In genomic region chr4:116405276-116405954, GRCm38 (mm10) we compare ENCODE assay signal across 9 mouse cellular contexts. TPM values are rescaled to one million over a fixed set of nuclear protein-coding genes. Genes with fewer than 3 reads are reported as not detected.
DNase-seq lines count a peak whose midpoint lies in the region; ATAC-seq lines count a peak whose summit lies in the region.
"Had no signal": no experiment of that assay in that cellular context is flagged by ENCODE, and none has a peak within 500 bp of the region (broad histone marks: within the 10 kb centered on the region; RNA-seq: fewer than 3 reads in every experiment).

No protein-coding gene starts in this region.

- H3K4me3 ChIP-seq in heart, embryonic 15.5 days = no peak overlapping the region
- peak overlapping the region; percentile 47 for H3K4me3 ChIP-seq in forebrain, embryonic 16.5 days (replicated peaks; ENCODE audit: low read length)
- H3K4me3 ChIP-seq in midbrain, embryonic 14.5 days (replicated peaks; ENCODE audit: low read depth, low read length) = peak overlapping the region; percentile 33

- no peak for ATAC-seq in heart, embryonic 15.5 days (replicated peaks; ENCODE audit: insufficient number of reproducible peaks, insufficient read depth, low FRiP score, low read depth)
- no peak for ATAC-seq in forebrain, embryonic 16.5 days
- no peak for ATAC-seq in midbrain, embryonic 14.5 days (ENCODE audit: low FRiP score, low TSS enrichment)

- H3K4me1 ChIP-seq in heart, embryonic 15.5 days (replicated peaks) = peaks cover 13% of the 10 kb centered on the region
- H3K4me1 ChIP-seq in forebrain, embryonic 16.5 days (replicated peaks; ENCODE audit: control insufficient read depth, insufficient read depth, low read length) = peaks cover 16% of the 10 kb centered on the region
- peaks cover 21% of the 10 kb centered on the region for H3K4me1 ChIP-seq in midbrain, embryonic 14.5 days (ENCODE audit: control insufficient read depth, insufficient read depth, low read length)

- H3K36me3 ChIP-seq in heart, embryonic 15.5 days = no peaks in the 10 kb centered on the region
- no peaks in the 10 kb centered on the region for H3K36me3 ChIP-seq in forebrain, embryonic 16.5 days (ENCODE audit: control insufficient read depth, insufficient read depth)
- H3K36me3 ChIP-seq in midbrain, embryonic 14.5 days (ENCODE audit: control insufficient read depth, insufficient read depth, low read length) = no peaks in the 10 kb centered on the region

- no peaks in the 10 kb centered on the region for H3K27me3 ChIP-seq in heart, embryonic 15.5 days
- no peaks in the 10 kb centered on the region for H3K27me3 ChIP-seq in forebrain, embryonic 16.5 days (replicated peaks; ENCODE audit: control insufficient read depth, insufficient read depth, low read length)
- no peaks in the 10 kb centered on the region for H3K27me3 ChIP-seq in midbrain, embryonic 14.5 days (ENCODE audit: control insufficient read depth, insufficient read depth, low read length)

- no peak for DNase-seq in heart, postnatal 14 days
- peak; percentile 27 for DNase-seq in brain, adult 2 months (ENCODE audit: low read depth, low spot score)
- no peak for DNase-seq in midbrain, embryonic 14.5 days
- DNase-seq in frontal cortex, postnatal 25 days (ENCODE audit: low spot score in 2 of 2) = no peak
- DNase-seq in adrenal gland, adult 8-10 months = no peak
- no peak for DNase-seq in left cerebral cortex, adult 11 months (ENCODE audit: low spot score)

- no peaks in the 10 kb centered on the region for H3K9me3 ChIP-seq in heart, embryonic 15.5 days (replicated peaks)
- H3K9me3 ChIP-seq in forebrain, embryonic 16.5 days (ENCODE audit: control insufficient read depth, low read length) = no peaks in the 10 kb centered on the region
- no peaks in the 10 kb centered on the region for H3K9me3 ChIP-seq in midbrain, embryonic 14.5 days (ENCODE audit: control insufficient read depth, low read length)

- WGBS in heart, embryonic 15.5 days = 49% methylated on average over 7 of the region's 7 CpGs
- WGBS in forebrain, embryonic 16.5 days = 14% methylated on average over 7 of the region's 7 CpGs
- WGBS in midbrain, embryonic 14.5 days = 9% methylated on average over 7 of the region's 7 CpGs

- peak overlapping the region; percentile 46 for H3K4me2 ChIP-seq in heart, embryonic 15.5 days
- H3K4me2 ChIP-seq in forebrain, embryonic 16.5 days (ENCODE audit: low read length) = peak overlapping the region; percentile 72
- H3K4me2 ChIP-seq in midbrain, embryonic 14.5 days (ENCODE audit: low read length) = peak overlapping the region; percentile 53
- H3K4me2 ChIP-seq: liver, embryonic 11.5 days had no signal

- H3K27ac ChIP-seq in heart, embryonic 15.5 days = peak overlapping the region; percentile 25; the same call in 1 of the 2 replicates
- H3K27ac ChIP-seq in forebrain, embryonic 16.5 days (ENCODE audit: low read length) = peak overlapping the region; percentile 95
- H3K27ac ChIP-seq in midbrain, embryonic 14.5 days (replicated peaks; ENCODE audit: low read depth, low read length) = peak overlapping the region; percentile 86

- intact Hi-C loops in heart, postnatal 14 days (cut with DNase I) = no loop called here

- H3K9ac ChIP-seq in heart, embryonic 15.5 days = no peak overlapping the region
- H3K9ac ChIP-seq in forebrain, embryonic 16.5 days (replicated peaks; ENCODE audit: low read depth, low read length) = peak overlapping the region; percentile 72
- peak overlapping the region; percentile 51 for H3K9ac ChIP-seq in midbrain, embryonic 14.5 days (replicated peaks; ENCODE audit: low read length)

RNA-seq across cellular contexts. Expression of gene Mast2, which starts 58.6 kb away (rescaled TPM):
- polyA plus RNA-seq in heart, embryonic 15.5 days (2015; fragmentation: Nextera tagmentation; extraction: Ambion mirVana) = 16.8 and 20.3 TPM in 2 replicates
- total RNA-seq in heart, postnatal 14 days (2021) = 100 to 1,000 TPM in 1 of 2 experiments, 10 to 100 TPM in 1; 96.5 to 104 TPM
- 54.3 and 57.3 TPM in 2 replicates for polyA plus RNA-seq in forebrain, embryonic 16.5 days (2015; fragmentation: Nextera tagmentation; extraction: Ambion mirVana)
- polyA plus RNA-seq in midbrain, embryonic 14.5 days (2014; fragmentation: Nextera tagmentation; extraction: Ambion mirVana) = 65.0 and 83.6 TPM in 2 replicates
- total RNA-seq in adrenal gland, adult 8-10 months (2022) = 10 to 100 TPM; 34.5 to 54.7 (median 45.6) TPM

Comparison
In these comparisons a context has a peak if more than half of its experiments do, and no peak if none do; other contexts are left out.
1. H3K27ac ChIP-seq: peak in every context shown above with its lines; median percentile 95 in forebrain, embryonic 16.5 days; 86 in midbrain, embryonic 14.5 days; 25 in heart, embryonic 15.5 days.